ENCODE assay signal across 28 mouse cellular contexts in genomic region chr12:91410306-91410705, GRCm38 (mm10). TPM values are rescaled to one million over a fixed set of nuclear protein-coding genes. Genes with fewer than 3 reads are reported as not detected.
DNase-seq lines count a peak whose midpoint lies in the region; ATAC-seq and TF ChIP-seq lines count a peak whose summit lies in the region.
"Had no signal": no experiment of that assay in that cellular context is flagged by ENCODE, and none has a peak within 500 bp of the region (broad histone marks: within the 10 kb centered on the region; RNA-seq: fewer than 3 reads in every experiment).

No protein-coding gene starts in this region.

- no peaks in the 10 kb centered on the region for H3K27me3 ChIP-seq in hindbrain, postnatal 0 days (ENCODE audit: insufficient read depth, low read length)
- no peaks in the 10 kb centered on the region for H3K27me3 ChIP-seq in forebrain, postnatal 0 days (ENCODE audit: insufficient read depth, low read length)
- H3K27me3 ChIP-seq: embryonic facial prominence, embryonic 12.5 days; forebrain, embryonic 12.5 days; forebrain, embryonic 15.5 days; heart, embryonic 13.5 days; hindbrain, embryonic 15.5 days; intestine, embryonic 15.5 days had no signal

- no peaks in the 10 kb centered on the region for H3K9me3 ChIP-seq in hindbrain, postnatal 0 days (ENCODE audit: low read length)
- no peaks in the 10 kb centered on the region for H3K9me3 ChIP-seq in forebrain, postnatal 0 days (ENCODE audit: low read length)
- H3K9me3 ChIP-seq: embryonic facial prominence, embryonic 12.5 days; embryonic facial prominence, embryonic 15.5 days; forebrain, embryonic 12.5 days; forebrain, embryonic 15.5 days; heart, embryonic 10.5 days; heart, embryonic 13.5 days; hindbrain, embryonic 15.5 days; intestine, embryonic 15.5 days had no signal

- DNase-seq in 416B (ENCODE audit: low read depth): peak; percentile 16
- DNase-seq in adipocyte (ENCODE audit: low spot score): peak; percentile 77
- DNase-seq in hindbrain, postnatal 0 days (ENCODE audit: low spot score): no peak
- DNase-seq in forebrain, postnatal 0 days: no peak
- DNase-seq in kidney, postnatal 36 days: no peak
- DNase-seq: adrenal gland, postnatal 10 days; adrenal gland, postnatal 36 days; cerebellum, adult 11-12 months; cerebellum, adult 8-10 months; cerebellum, postnatal 14 days; gastrocnemius, postnatal 10 days; gastrocnemius, postnatal 36 days; heart, adult 18-20 months; heart, postnatal 14 days; heart, postnatal 4 days; kidney, adult 11 months had no signal

- no peak for TF ChIP-seq CTCF in hindbrain, postnatal 0 days (IDR thresholded peaks at IDR 0.05; ENCODE audit: low read depth)
- no peak for TF ChIP-seq CTCF in forebrain, postnatal 0 days (IDR thresholded peaks at IDR 0.05; ENCODE audit: low read depth)

- H3K4me3 ChIP-seq in hindbrain, postnatal 0 days (ENCODE audit: low read length): no peak overlapping the region
- H3K4me3 ChIP-seq in forebrain, postnatal 0 days (ENCODE audit: low read depth, low read length): no peak overlapping the region
- H3K4me3 ChIP-seq: embryonic facial prominence, embryonic 12.5 days; embryonic facial prominence, embryonic 15.5 days; forebrain, embryonic 12.5 days; forebrain, embryonic 15.5 days; heart, embryonic 10.5 days; heart, embryonic 13.5 days; hindbrain, embryonic 15.5 days; intestine, embryonic 15.5 days had no signal

- no peak overlapping the region for H3K9ac ChIP-seq in hindbrain, postnatal 0 days (replicated peaks; ENCODE audit: low read length)
- H3K9ac ChIP-seq in forebrain, postnatal 0 days: no peak overlapping the region
- H3K9ac ChIP-seq: embryonic facial prominence, embryonic 12.5 days; embryonic facial prominence, embryonic 15.5 days; forebrain, embryonic 12.5 days; forebrain, embryonic 15.5 days; heart, embryonic 13.5 days; hindbrain, embryonic 15.5 days; intestine, embryonic 15.5 days had no signal

- peak; percentile 42; the same call in 1 of the 2 replicates for ATAC-seq in granulocyte monocyte progenitor cell, adult 5-6 weeks (replicated peaks; ENCODE audit: poor library complexity, severe bottlenecking)
- ATAC-seq in hindbrain, postnatal 0 days: no peak
- no peak for ATAC-seq in forebrain, postnatal 0 days
- ATAC-seq: activated CD4-positive, CD25-positive, alpha-beta regulatory T cell, adult 4 months; forebrain, embryonic 15.5 days; intestine, embryonic 15.5 days had no signal

- WGBS in hindbrain, postnatal 0 days: 85% methylated on average over 4 of the region's 4 CpGs
- WGBS in forebrain, postnatal 0 days: 36% methylated on average over 4 of the region's 4 CpGs

- peaks cover 13% of the 10 kb centered on the region; the same call in 1 of the 2 replicates for H3K4me1 ChIP-seq in hindbrain, postnatal 0 days (ENCODE audit: insufficient read depth, low read length)
- no peaks in the 10 kb centered on the region for H3K4me1 ChIP-seq in forebrain, postnatal 0 days (ENCODE audit: insufficient read depth)
- H3K4me1 ChIP-seq: embryonic facial prominence, embryonic 12.5 days; embryonic facial prominence, embryonic 15.5 days; heart, embryonic 10.5 days; heart, embryonic 13.5 days; intestine, embryonic 15.5 days had no signal

- no peaks in the 10 kb centered on the region for H3K36me3 ChIP-seq in hindbrain, postnatal 0 days (ENCODE audit: insufficient read depth, low read length)
- no peaks in the 10 kb centered on the region for H3K36me3 ChIP-seq in forebrain, postnatal 0 days (ENCODE audit: insufficient read depth)
- H3K36me3 ChIP-seq: embryonic facial prominence, embryonic 12.5 days; embryonic facial prominence, embryonic 15.5 days; forebrain, embryonic 12.5 days; forebrain, embryonic 15.5 days; heart, embryonic 10.5 days; heart, embryonic 13.5 days; hindbrain, embryonic 15.5 days; intestine, embryonic 15.5 days had no signal

- no peak overlapping the region for H3K4me2 ChIP-seq in hindbrain, postnatal 0 days (ENCODE audit: low read depth, low read length)
- H3K4me2 ChIP-seq in forebrain, postnatal 0 days (ENCODE audit: low read depth): no peak overlapping the region
- H3K4me2 ChIP-seq: embryonic facial prominence, embryonic 12.5 days; embryonic facial prominence, embryonic 15.5 days; forebrain, embryonic 12.5 days; forebrain, embryonic 15.5 days; heart, embryonic 13.5 days; hindbrain, embryonic 15.5 days; intestine, embryonic 15.5 days had no signal

- H3K27ac ChIP-seq in hindbrain, postnatal 0 days: no peak overlapping the region
- no peak overlapping the region for H3K27ac ChIP-seq in forebrain, postnatal 0 days (ENCODE audit: low read depth, low read length)
- H3K27ac ChIP-seq: embryonic facial prominence, embryonic 12.5 days; embryonic facial prominence, embryonic 15.5 days; forebrain, embryonic 12.5 days; forebrain, embryonic 15.5 days; heart, embryonic 10.5 days; heart, embryonic 13.5 days; hindbrain, embryonic 15.5 days; intestine, embryonic 15.5 days had no signal

RNA-seq across cellular contexts. Expression of gene Tshr, which starts 25.9 kb away (rescaled TPM):
- total RNA-seq in granulocyte monocyte progenitor cell, adult 5-6 weeks (2014; fragmentation: Nextera tagmentation): 0.97 TPM in 1 of 2 replicates, not detected in the other
- total RNA-seq in granulocyte monocyte progenitor cell, adult 5-6 weeks (2017): 0.30 and 1.6 TPM in 2 replicates
- 0.78 and 0.79 TPM in 2 replicates for total RNA-seq in hindbrain, postnatal 0 days (2014; rRNA removed)
- 0.59 and 0.63 TPM in 2 replicates for polyA plus RNA-seq in hindbrain, postnatal 0 days (2015; fragmentation: Nextera tagmentation; extraction: Ambion mirVana)
- 2.8 and 3.0 TPM in 2 replicates for total RNA-seq in forebrain, postnatal 0 days (2014; rRNA removed)
- polyA plus RNA-seq in forebrain, postnatal 0 days (2015; fragmentation: Nextera tagmentation; extraction: Ambion mirVana): 1.7 and 2.0 TPM in 2 replicates
- polyA plus RNA-seq: activated CD4-positive, CD25-positive, alpha-beta regulatory T cell, adult 4 months; heart, embryonic 16.5 days; hindbrain, embryonic 11.5 days had no signal

RNA-seq across cellular contexts. Expression of gene Cep128, which starts 26.1 kb away (rescaled TPM):
- total RNA-seq in granulocyte monocyte progenitor cell, adult 5-6 weeks (2014; fragmentation: Nextera tagmentation): 86.8 and 89.8 TPM in 2 replicates
- 61.6 and 69.9 TPM in 2 replicates for total RNA-seq in granulocyte monocyte progenitor cell, adult 5-6 weeks (2017)
- total RNA-seq in hindbrain, postnatal 0 days (2014; rRNA removed): 4.3 and 4.4 TPM in 2 replicates
- polyA plus RNA-seq in hindbrain, postnatal 0 days (2015; fragmentation: Nextera tagmentation; extraction: Ambion mirVana): 3.0 and 3.8 TPM in 2 replicates
- 3.2 and 8.4 TPM in 2 replicates for total RNA-seq in forebrain, postnatal 0 days (2014; rRNA removed)
- polyA plus RNA-seq in forebrain, postnatal 0 days (2015; fragmentation: Nextera tagmentation; extraction: Ambion mirVana): 2.3 and 3.0 TPM in 2 replicates

Comparison
In these comparisons a context has a peak if more than half of its experiments do, and no peak if none do; other contexts are left out.
1. DNase-seq: peak in 416B (single experiment) and adipocyte (single experiment); none in hindbrain, postnatal 0 days (single experiment), forebrain, postnatal 0 days (single experiment) and kidney, postnatal 36 days (0 of 2).